Mouse (Mus musculus) brain, embryonic 14.5 days (tissue): Measurements from ENCODE around the gene Fig4.

Experiments used
- CTCF ChIP-seq: fragments of 200-500 bp; IDR thresholded peaks from 2 replicates; pipeline ENCODE4 v1.5.1; 2012; ENCODE audit warnings: inconsistent platforms, mild to moderate bottlenecking, moderate library complexity, borderline replicate concordance; ENCODE audit not compliant: insufficient read depth, insufficient read length; ENCODE audit errors: extremely low read depth
- POLR2A ChIP-seq: fragments of 200-500 bp; IDR thresholded peaks from 2 replicates; pipeline ENCODE4 v1.6.1; 2012; ENCODE audit warnings: mild to moderate bottlenecking, inconsistent platforms, borderline replicate concordance; ENCODE audit not compliant: poor library complexity, insufficient read depth, insufficient read length, severe bottlenecking; ENCODE audit errors: extremely low read depth

- TF ChIP-seq POLR2A (no peak), CTCF (no peak)
These were observed 42.6 kb downstream of the Fig4 start for GRCm38 (mm10) chr10:41260243-41261006.
